Mouse (Mus musculus) embryonic fibroblast, embryonic 13.5 days (primary cell): ENCODE results near the gene Rims3.

Experiments
- CTCF ChIP-seq: IDR thresholded peaks from 2 replicates; pipeline ENCODE4 v1.5.1; 2011; ENCODE audit warnings: mild to moderate bottlenecking, control low read depth, low read length, moderate library complexity, borderline replicate concordance; ENCODE audit not compliant: insufficient read depth
- POLR2A ChIP-seq: IDR thresholded peaks from 2 replicates; pipeline ENCODE4 v1.6.1; 2011; ENCODE audit warnings: low read depth, mild to moderate bottlenecking, control low read depth, low read length, moderate library complexity

- no peak for TF ChIP-seq CTCF
- no peak for TF ChIP-seq POLR2A
These were observed 34.7 kb upstream of the Rims3 start for GRCm38 (mm10) chr4:120819871-120820270.
